8 mouse cellular contexts compared by ENCODE assay signal in genomic region chr2:122027862-122028755, GRCm38 (mm10). TPM values are rescaled to one million over a fixed set of nuclear protein-coding genes. Genes with fewer than 3 reads are reported as not detected.
DNase-seq lines count a peak whose midpoint lies in the region; ATAC-seq and TF ChIP-seq lines count a peak whose summit lies in the region.

TSS of gene Eif3j1 (plus strand) at chr2:122028546.

- no peaks in the 10 kb centered on the region for H3K27me3 ChIP-seq in hindbrain, postnatal 0 days (ENCODE audit: insufficient read depth, low read length)

- H3K27ac ChIP-seq in gastrocnemius, adult 2 months, result peak within 1 kb of the TSS; percentile 99
- H3K27ac ChIP-seq in hindbrain, postnatal 0 days, result peak within 1 kb of the TSS; percentile 85
- H3K27ac ChIP-seq in left cerebral cortex, adult 2 months, result peak within 1 kb of the TSS; percentile 94

- no peaks in the 10 kb centered on the region for H3K9me3 ChIP-seq in hindbrain, postnatal 0 days (ENCODE audit: low read length)

- TF ChIP-seq CTCF in gastrocnemius, adult 2 months (IDR thresholded peaks at IDR 0.05), result no peak
- no peak for TF ChIP-seq CTCF in hindbrain, postnatal 0 days (IDR thresholded peaks at IDR 0.05; ENCODE audit: low read depth)
- TF ChIP-seq CTCF in left cerebral cortex, adult 2 months (IDR thresholded peaks at IDR 0.05), result no peak

- H3K9ac ChIP-seq in hindbrain, postnatal 0 days (replicated peaks; ENCODE audit: low read length), result peak within 1 kb of the TSS; percentile 89

- peak within 1 kb of the TSS; percentile 68 for H3K4me2 ChIP-seq in hindbrain, postnatal 0 days (ENCODE audit: low read depth, low read length)

- peak; percentile 57 for DNase-seq in WW6 (ENCODE audit: low read depth, low spot score)
- peak; percentile 60 to 86 for DNase-seq in cerebellum, postnatal 4 days (ENCODE audit: low spot score in 2 of 2)
- DNase-seq in gastrocnemius, adult 2 months, result peak; percentile 94
- peak; percentile 95 for DNase-seq in hindbrain, postnatal 0 days (ENCODE audit: low spot score)
- peak; percentile 86 to 88 for DNase-seq in left cerebral cortex, adult 2 months (ENCODE audit: extremely low spot score in 1 of 2, low spot score in 2 of 2)
- DNase-seq in right cerebral cortex, adult 2 months (ENCODE audit: low spot score in 2 of 2), result peak; percentile 82 to 84
- DNase-seq in urinary bladder, postnatal 14 days (ENCODE audit: low spot score), result peak; percentile 89

- peak within 1 kb of the TSS; percentile 97 for H3K4me3 ChIP-seq in gastrocnemius, adult 2 months
- peak within 1 kb of the TSS; percentile 68 for H3K4me3 ChIP-seq in hindbrain, postnatal 0 days (ENCODE audit: low read length)
- H3K4me3 ChIP-seq in left cerebral cortex, adult 2 months, result peak within 1 kb of the TSS; percentile 58

- under 1% methylated on average over 60 of the region's 67 CpGs for WGBS in hindbrain, postnatal 0 days

- ATAC-seq in hindbrain, postnatal 0 days, result peak; percentile 100
- peak; percentile 87 for ATAC-seq in megakaryocyte, adult 5-6 weeks (ENCODE audit: poor library complexity, severe bottlenecking)

- H3K4me1 ChIP-seq in hindbrain, postnatal 0 days (ENCODE audit: insufficient read depth, low read length), result peaks cover 6% of the 10 kb centered on the region

- H3K36me3 ChIP-seq in hindbrain, postnatal 0 days (ENCODE audit: insufficient read depth, low read length), result no peaks in the 10 kb centered on the region

- intact Hi-C loops in gastrocnemius, adult 2 months (cut with DNase I), result loop anchor here (5.0 kb wide), 1 partner anchor 71 kb away; the partner anchor contains the start of genes Ctdspl2 and Mageb3
- intact Hi-C loops in left cerebral cortex, adult 2 months (cut with DNase I), result no loop called here

RNA-seq across cellular contexts. Expression of gene Eif3j1, which starts in this region (rescaled TPM):
- total RNA-seq in gastrocnemius, adult 2 months (2021), result 10 to 100 TPM; 31.4 to 38.4 TPM
- 16.7 and 22.1 TPM in 2 replicates for total RNA-seq in hindbrain, postnatal 0 days (2014; rRNA removed)
- polyA plus RNA-seq in hindbrain, postnatal 0 days (2015; fragmentation: Nextera tagmentation; extraction: Ambion mirVana), result 12.7 and 13.0 TPM in 2 replicates
- 10 to 100 TPM; 18.3 to 18.5 TPM for total RNA-seq in left cerebral cortex, adult 2 months (2021)
- 14.5 and 15.3 TPM in 2 replicates for total RNA-seq in megakaryocyte, adult 5-6 weeks (2015)
- total RNA-seq in megakaryocyte, adult 5-6 weeks (2017), result 16.4 and 17.2 TPM in 2 replicates

Comparison
In these comparisons a context has a peak if more than half of its experiments do, and no peak if none do; other contexts are left out.
1. Peak in every context shown above with its lines: DNase-seq, ATAC-seq, H3K4me3 ChIP-seq and H3K27ac ChIP-seq.